Mouse (Mus musculus): Measurements from ENCODE around the gene Comtd1. TPM values are rescaled to one million over a fixed set of nuclear protein-coding genes. Genes with fewer than 3 reads are reported as not detected.
A peak's percentile ranks its signal among the peaks of the same experiment; 100 is the strongest.

Comtd1 gene
- polyA plus RNA-seq, 1 experiment from 2014 or later, result 29.8 TPM

DNA sequence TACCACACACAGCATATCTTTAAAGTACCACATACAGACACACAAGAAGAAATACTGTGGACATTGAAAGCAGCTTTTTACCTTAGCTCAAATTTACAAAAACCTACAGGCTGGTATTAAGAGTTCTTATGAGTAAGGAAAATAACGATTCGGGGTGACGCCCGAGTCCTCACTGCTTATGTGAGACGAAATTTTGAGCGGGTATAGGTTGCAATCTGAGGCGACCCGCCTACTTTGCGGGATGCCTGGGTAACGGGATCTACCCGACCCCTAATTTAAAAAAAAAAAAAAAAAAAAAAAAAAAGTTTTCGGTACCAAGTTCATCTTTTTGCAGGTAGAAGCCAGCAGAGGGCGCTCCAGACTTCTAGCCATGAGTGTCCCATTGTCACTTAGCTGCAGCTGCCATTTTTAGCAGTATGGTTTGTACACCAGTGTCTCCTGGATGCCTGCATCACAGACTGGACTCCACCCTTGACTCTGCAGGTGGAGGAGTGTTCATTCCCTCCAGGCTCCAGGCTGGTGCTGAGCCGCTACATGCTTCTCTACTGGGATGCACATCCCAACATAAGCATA, 36.1 kb downstream of the Comtd1 start:
- Histone ChIP-seq H3K27me3 (ENCODE audit: control insufficient read depth, insufficient read depth, low read length) (no peaks in the 10 kb centered on the region), H3K27ac (ENCODE audit: low read length) (no peak overlapping the region), H3K4me3 (ENCODE audit: low read depth, low read length) (no peak overlapping the region), H3K9me3 (ENCODE audit: control insufficient read depth, low read depth, low read length) (no peaks in the 10 kb centered on the region), H3K4me2 (replicated peaks; ENCODE audit: low read depth, low read length) (no peak overlapping the region), H3K4me1 (ENCODE audit: control insufficient read depth, insufficient read depth, low read length) (no peaks in the 10 kb centered on the region), H3K36me3 (ENCODE audit: control insufficient read depth, insufficient read depth, low read length) (no peaks in the 10 kb centered on the region), H3K9ac (replicated peaks; ENCODE audit: low read depth, low read length) (no peak overlapping the region)
- no peak for ATAC-seq (ENCODE audit: insufficient number of reproducible peaks, insufficient read depth, low FRiP score, low read depth)
- WGBS, result 31% methylated on average over 14 of the region's 14 CpGs

DNA sequence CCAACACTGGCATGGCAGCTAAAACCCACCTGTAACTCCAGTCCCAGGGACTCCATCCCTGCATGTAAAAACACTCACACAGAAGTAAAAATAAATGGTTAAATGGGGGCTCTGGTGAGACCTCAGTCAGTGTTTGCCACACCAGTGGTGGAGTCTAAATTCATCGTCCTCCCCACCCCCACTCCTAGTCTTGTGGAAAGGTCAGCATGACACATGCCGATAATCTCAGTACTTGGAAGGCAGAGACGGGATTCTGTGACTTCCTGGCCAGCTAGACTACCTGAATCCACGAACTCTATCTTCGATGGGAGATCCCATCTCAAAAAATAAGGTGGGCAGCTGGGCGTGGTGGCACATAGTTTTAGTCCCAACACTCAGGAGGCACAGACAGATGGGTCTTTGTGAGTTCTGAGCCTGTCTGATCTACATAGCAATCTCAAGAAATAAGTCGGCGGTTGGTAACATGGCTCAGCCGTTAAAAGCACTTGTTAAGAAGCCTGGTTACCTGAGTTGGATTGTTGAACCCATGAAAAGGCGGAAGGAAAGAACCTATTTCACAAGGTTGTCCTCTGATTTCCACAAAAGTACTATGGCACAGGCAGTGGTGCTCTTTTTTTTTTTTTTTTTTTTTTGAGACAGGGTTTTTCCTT, 36.9 kb downstream of the Comtd1 start:
- no peak overlapping the region for H3K4me3 ChIP-seq (ENCODE audit: low read depth, low read length)
- H3K9ac ChIP-seq (replicated peaks; ENCODE audit: low read depth, low read length), result no peak overlapping the region
- no peak for ATAC-seq (ENCODE audit: insufficient number of reproducible peaks, insufficient read depth, low FRiP score, low read depth)
- H3K9me3 ChIP-seq (ENCODE audit: control insufficient read depth, low read depth, low read length), result no peaks in the 10 kb centered on the region
- H3K27ac ChIP-seq (ENCODE audit: low read length), result no peak overlapping the region
- H3K4me2 ChIP-seq (replicated peaks; ENCODE audit: low read depth, low read length), result no peak overlapping the region
- H3K36me3 ChIP-seq (ENCODE audit: control insufficient read depth, insufficient read depth, low read length), result no peaks in the 10 kb centered on the region
- no peaks in the 10 kb centered on the region for H3K27me3 ChIP-seq (ENCODE audit: control insufficient read depth, insufficient read depth, low read length)
- H3K4me1 ChIP-seq (ENCODE audit: control insufficient read depth, insufficient read depth, low read length), result no peaks in the 10 kb centered on the region
- WGBS, result 85% methylated on average over 10 of the region's 10 CpGs

DNA sequence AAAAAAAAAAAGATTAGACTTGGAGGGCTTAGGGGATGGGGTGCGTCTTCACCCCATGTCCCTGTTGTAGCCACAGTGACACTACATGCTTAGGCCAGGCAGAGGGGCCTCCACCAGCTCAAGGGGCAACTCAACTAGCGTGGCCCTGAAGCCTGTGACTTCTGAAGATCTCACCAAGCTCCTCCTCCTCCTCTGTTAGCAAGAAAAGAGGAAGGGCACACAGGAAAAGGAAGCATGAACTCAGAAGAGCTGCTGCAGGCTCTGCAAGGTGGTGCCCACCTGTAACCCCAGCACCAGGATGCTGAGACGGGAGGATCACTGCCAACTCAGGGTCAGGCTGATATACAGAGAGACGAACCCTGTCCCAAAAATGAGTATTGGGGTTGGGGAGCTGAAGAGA, 37.5 kb downstream of the Comtd1 start:
- WGBS, result 91% methylated on average over 4 of the region's 4 CpGs
- no peak overlapping the region for H3K27ac ChIP-seq (ENCODE audit: low read length)
- no peaks in the 10 kb centered on the region for H3K27me3 ChIP-seq (ENCODE audit: control insufficient read depth, insufficient read depth, low read length)
- H3K4me2 ChIP-seq (replicated peaks; ENCODE audit: low read depth, low read length), result no peak overlapping the region
- no peaks in the 10 kb centered on the region for H3K4me1 ChIP-seq (ENCODE audit: control insufficient read depth, insufficient read depth, low read length)
- no peak overlapping the region for H3K4me3 ChIP-seq (ENCODE audit: low read depth, low read length)
- no peaks in the 10 kb centered on the region for H3K36me3 ChIP-seq (ENCODE audit: control insufficient read depth, insufficient read depth, low read length)
- H3K9ac ChIP-seq (replicated peaks; ENCODE audit: low read depth, low read length), result no peak overlapping the region
- no peaks in the 10 kb centered on the region for H3K9me3 ChIP-seq (ENCODE audit: control insufficient read depth, low read depth, low read length)
- ATAC-seq (ENCODE audit: insufficient number of reproducible peaks, insufficient read depth, low FRiP score, low read depth), result no peak

DNA sequence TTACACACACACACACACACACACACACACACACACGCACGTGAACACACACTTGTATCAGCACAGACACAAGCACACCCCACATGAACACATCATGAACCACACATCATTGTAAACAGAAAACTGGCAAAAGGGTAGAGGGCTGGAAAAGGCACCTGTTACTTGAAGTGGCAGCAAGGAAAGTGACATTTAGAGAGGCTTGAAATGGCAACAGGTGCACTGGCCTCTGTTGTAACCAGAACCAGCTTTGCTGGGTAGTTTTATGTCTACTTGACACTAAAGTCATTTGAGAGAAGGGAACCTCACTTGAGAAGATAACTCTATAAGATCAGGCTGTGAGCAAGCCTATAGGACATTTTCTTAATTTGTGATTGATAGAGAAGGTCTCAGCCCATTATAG, 39.4 kb downstream of the Comtd1 start:
- Histone ChIP-seq H3K36me3 (ENCODE audit: control insufficient read depth, insufficient read depth, low read length) (no peaks in the 10 kb centered on the region), H3K9ac (replicated peaks; ENCODE audit: low read depth, low read length) (no peak overlapping the region), H3K4me2 (replicated peaks; ENCODE audit: low read depth, low read length) (no peak overlapping the region), H3K4me3 (ENCODE audit: low read depth, low read length) (no peak overlapping the region), H3K9me3 (ENCODE audit: control insufficient read depth, low read depth, low read length) (no peaks in the 10 kb centered on the region), H3K4me1 (ENCODE audit: control insufficient read depth, insufficient read depth, low read length) (no peaks in the 10 kb centered on the region), H3K27me3 (ENCODE audit: control insufficient read depth, insufficient read depth, low read length) (no peaks in the 10 kb centered on the region), H3K27ac (ENCODE audit: low read length) (no peak overlapping the region)
- ATAC-seq (ENCODE audit: insufficient number of reproducible peaks, insufficient read depth, low FRiP score, low read depth), result no peak
- WGBS, result 87% methylated on average over 2 of the region's 2 CpGs

DNA sequence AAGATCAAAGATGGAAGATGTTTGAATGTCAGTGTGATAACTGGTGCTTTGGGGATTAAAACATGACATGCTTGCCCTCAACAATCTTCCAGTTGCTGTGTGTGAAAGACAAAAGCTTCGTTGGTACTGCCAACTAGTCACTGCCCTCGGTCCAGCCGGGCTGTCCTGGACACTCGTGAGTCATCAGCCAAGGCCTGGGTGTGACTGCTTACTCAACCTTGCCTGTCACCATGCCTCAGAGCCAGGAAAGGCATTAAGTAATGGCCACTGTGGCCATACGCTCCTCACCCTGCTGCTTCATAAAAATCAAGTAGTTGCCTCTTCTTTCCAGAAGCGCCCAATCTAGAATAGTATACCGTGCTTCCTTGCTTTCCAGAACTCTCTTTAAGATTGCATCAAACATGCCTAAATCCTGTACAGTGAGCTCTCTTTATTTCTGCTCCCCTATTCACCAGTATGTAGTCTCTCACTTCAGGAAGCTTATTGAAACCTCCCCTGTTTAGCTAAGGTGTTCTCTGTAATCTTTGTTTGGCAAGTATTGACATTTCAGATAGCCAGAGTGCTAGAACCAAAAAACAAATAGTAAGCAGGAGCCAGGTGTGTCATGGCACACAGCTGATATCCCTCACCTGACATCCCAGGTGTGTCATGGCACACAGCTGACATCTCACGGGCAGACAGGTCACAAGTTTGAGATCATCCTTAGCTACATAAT, 40.4 kb downstream of the Comtd1 start:
- Histone ChIP-seq H3K4me1 (ENCODE audit: control insufficient read depth, insufficient read depth, low read length) (no peaks in the 10 kb centered on the region), H3K4me3 (ENCODE audit: low read depth, low read length) (no peak overlapping the region), H3K9me3 (ENCODE audit: control insufficient read depth, low read depth, low read length) (no peaks in the 10 kb centered on the region), H3K36me3 (ENCODE audit: control insufficient read depth, insufficient read depth, low read length) (no peaks in the 10 kb centered on the region), H3K27ac (ENCODE audit: low read length) (peak overlapping the region; percentile 62; the same call in 1 of the 2 replicates), H3K4me2 (replicated peaks; ENCODE audit: low read depth, low read length) (no peak overlapping the region), H3K9ac (replicated peaks; ENCODE audit: low read depth, low read length) (no peak overlapping the region), H3K27me3 (ENCODE audit: control insufficient read depth, insufficient read depth, low read length) (no peaks in the 10 kb centered on the region)
- peak; percentile 60; the same call in 1 of the 2 replicates for ATAC-seq (ENCODE audit: insufficient number of reproducible peaks, insufficient read depth, low FRiP score, low read depth)
- 71% methylated on average over 8 of the region's 8 CpGs for WGBS

DNA sequence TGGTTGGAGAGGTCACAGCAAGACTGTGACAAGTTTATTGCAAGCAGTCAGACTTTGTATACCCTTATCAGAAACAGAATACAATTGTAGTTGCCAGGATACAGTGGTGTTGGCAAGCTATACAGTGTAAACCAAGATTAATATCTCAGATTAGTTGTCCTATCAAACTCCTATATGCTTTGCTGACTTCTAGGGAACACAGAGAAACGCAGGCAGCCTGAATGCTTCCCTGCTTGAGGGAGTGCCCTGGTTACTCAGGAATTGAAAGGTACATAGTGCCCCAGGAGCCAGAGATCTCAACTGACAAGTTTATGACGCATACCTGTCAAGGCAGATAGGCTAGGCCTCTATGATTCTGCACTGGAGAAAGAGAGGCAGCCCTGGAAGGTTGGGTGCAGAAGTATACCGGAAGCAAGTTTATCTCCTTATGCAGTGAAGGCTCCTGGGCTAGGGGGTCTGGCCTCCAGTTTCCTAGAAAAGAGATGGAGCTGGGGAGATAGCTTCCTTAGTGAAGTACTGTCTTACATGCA, 42.1 kb downstream of the Comtd1 start:
- Histone ChIP-seq H3K36me3 (ENCODE audit: control insufficient read depth, insufficient read depth, low read length) (no peaks in the 10 kb centered on the region), H3K4me3 (ENCODE audit: low read depth, low read length) (no peak overlapping the region), H3K4me1 (ENCODE audit: control insufficient read depth, insufficient read depth, low read length) (no peaks in the 10 kb centered on the region), H3K9me3 (ENCODE audit: control insufficient read depth, low read depth, low read length) (no peaks in the 10 kb centered on the region), H3K27me3 (ENCODE audit: control insufficient read depth, insufficient read depth, low read length) (no peaks in the 10 kb centered on the region), H3K9ac (replicated peaks; ENCODE audit: low read depth, low read length) (no peak overlapping the region), H3K27ac (ENCODE audit: low read length) (no peak overlapping the region), H3K4me2 (replicated peaks; ENCODE audit: low read depth, low read length) (no peak overlapping the region)
- WGBS, result 70% methylated on average over 3 of the region's 3 CpGs
- peak; percentile 70 for ATAC-seq (ENCODE audit: insufficient number of reproducible peaks, insufficient read depth, low FRiP score, low read depth)

DNA sequence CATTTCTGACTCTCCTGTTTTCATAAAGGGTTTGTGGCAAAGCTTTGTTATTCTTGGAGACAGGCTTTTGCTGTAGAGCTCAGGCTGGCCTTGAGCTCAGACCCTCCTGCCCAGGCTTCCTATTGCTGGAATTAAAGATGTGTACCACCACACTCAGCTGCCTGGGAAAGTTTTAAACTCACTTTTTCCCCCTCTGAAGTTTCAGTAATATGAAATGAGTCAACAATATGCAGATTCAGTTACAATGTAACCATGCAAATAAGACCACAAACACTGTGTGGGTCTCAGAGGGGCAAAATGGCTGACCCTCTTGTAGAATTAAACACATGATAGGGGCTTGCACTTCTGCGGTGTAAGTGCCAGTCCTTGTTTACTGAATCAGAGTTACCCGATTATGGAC, 42.6 kb downstream of the Comtd1 start:
- Histone ChIP-seq H3K9ac (replicated peaks; ENCODE audit: low read depth, low read length) (no peak overlapping the region), H3K4me3 (ENCODE audit: low read depth, low read length) (no peak overlapping the region), H3K4me1 (ENCODE audit: control insufficient read depth, insufficient read depth, low read length) (no peaks in the 10 kb centered on the region), H3K27ac (ENCODE audit: low read length) (0 out of 2 replicates have a peak overlapping the region, but pooled peaks have one; percentile 24), H3K9me3 (ENCODE audit: control insufficient read depth, low read depth, low read length) (no peaks in the 10 kb centered on the region), H3K4me2 (replicated peaks; ENCODE audit: low read depth, low read length) (no peak overlapping the region), H3K36me3 (ENCODE audit: control insufficient read depth, insufficient read depth, low read length) (no peaks in the 10 kb centered on the region), H3K27me3 (ENCODE audit: control insufficient read depth, insufficient read depth, low read length) (no peaks in the 10 kb centered on the region)
- 51% methylated on average over 2 of the region's 2 CpGs for WGBS
- no peak for ATAC-seq (ENCODE audit: insufficient number of reproducible peaks, insufficient read depth, low FRiP score, low read depth)

DNA sequence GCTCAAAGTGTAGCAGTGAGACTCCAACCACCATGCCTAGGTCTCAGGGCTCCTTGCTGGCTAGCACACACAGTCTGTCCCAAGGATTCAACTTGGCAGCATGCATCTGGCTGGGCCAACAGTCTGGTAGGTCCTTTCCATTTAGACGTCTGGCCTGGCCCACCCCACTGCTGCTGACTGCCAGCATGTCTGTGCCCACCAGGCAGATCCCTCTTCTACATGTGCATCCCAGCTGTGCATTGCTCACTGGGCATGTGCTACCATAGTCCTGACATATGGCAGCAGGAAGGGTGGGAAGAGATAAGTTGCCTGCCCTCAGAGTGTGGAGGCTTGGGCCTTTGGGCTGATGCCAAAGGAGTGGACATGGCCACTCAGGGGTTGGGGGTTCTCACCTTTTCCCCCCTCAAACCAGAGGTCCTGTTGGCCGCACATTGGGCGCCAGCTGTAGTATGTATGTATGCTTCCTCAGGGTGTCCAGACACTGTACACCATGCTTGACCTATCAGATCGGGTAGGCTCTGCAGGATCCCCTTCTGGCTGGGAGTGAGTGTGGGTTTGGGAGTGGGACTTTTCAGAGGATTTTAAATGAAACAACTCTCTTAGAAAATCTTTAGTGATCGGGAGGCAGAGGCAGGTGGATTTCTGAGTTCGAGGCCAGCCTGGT, 46.1 kb downstream of the Comtd1 start:
- peaks cover 2% of the 10 kb centered on the region; the same call in 1 of the 2 replicates for H3K36me3 ChIP-seq (ENCODE audit: control insufficient read depth, insufficient read depth, low read length)
- no peak overlapping the region for H3K27ac ChIP-seq (ENCODE audit: low read length)
- 94% methylated on average over 6 of the region's 6 CpGs for WGBS
- H3K4me3 ChIP-seq (ENCODE audit: low read depth, low read length), result no peak overlapping the region
- no peak overlapping the region for H3K9ac ChIP-seq (replicated peaks; ENCODE audit: low read depth, low read length)
- H3K9me3 ChIP-seq (ENCODE audit: control insufficient read depth, low read depth, low read length), result no peaks in the 10 kb centered on the region
- H3K27me3 ChIP-seq (ENCODE audit: control insufficient read depth, insufficient read depth, low read length), result no peaks in the 10 kb centered on the region
- H3K4me2 ChIP-seq (replicated peaks; ENCODE audit: low read depth, low read length), result no peak overlapping the region
- no peak for ATAC-seq (ENCODE audit: insufficient number of reproducible peaks, insufficient read depth, low FRiP score, low read depth)
- no peaks in the 10 kb centered on the region for H3K4me1 ChIP-seq (ENCODE audit: control insufficient read depth, insufficient read depth, low read length)

Data from stomach, embryonic 14.5 days (tissue).